Comparison of ENCODE assay signal across 14 mouse cellular contexts in genomic region chr17:47144996-47145395, GRCm38 (mm10).
DNase-seq lines count a peak whose midpoint lies in the region; ATAC-seq and TF ChIP-seq lines count a peak whose summit lies in the region.
"Had no signal": no experiment of that assay in that cellular context is flagged by ENCODE, and none has a peak within 500 bp of the region (broad histone marks: within the 10 kb centered on the region; RNA-seq: fewer than 3 reads in every experiment).

No protein-coding gene starts in this region.

- ATAC-seq in heart, embryonic 14.5 days (ENCODE audit: insufficient number of reproducible peaks, insufficient read depth, low FRiP score, low read depth): no peak
- ATAC-seq in lung, embryonic 16.5 days (ENCODE audit: low read depth): no peak
- ATAC-seq: CD4-positive, CD25-positive, alpha-beta regulatory T cell, adult 4 months had no signal

- H3K4me1 ChIP-seq in heart, embryonic 14.5 days (ENCODE audit: control insufficient read depth in 2 of 2, insufficient read depth in 2 of 2, low read length in 2 of 2): peaks cover 8 to 36% of the 10 kb centered on the region in 2 experiments; a peak in 3 of 4 replicates
- peaks cover 39% of the 10 kb centered on the region for H3K4me1 ChIP-seq in lung, embryonic 16.5 days (replicated peaks; ENCODE audit: control insufficient read depth, insufficient read depth, low read length)
- H3K4me1 ChIP-seq in MEL (ENCODE audit: control insufficient read depth in 1 of 2, insufficient read depth in 2 of 2, low read length in 2 of 2): peaks cover 6 to 28% of the 10 kb centered on the region in 2 experiments

- 0 out of 2 replicates have a peak overlapping the region, but pooled peaks have one; percentile 16 for H3K4me2 ChIP-seq in heart, embryonic 14.5 days (ENCODE audit: low read length)
- peak overlapping the region; percentile 38 for H3K4me2 ChIP-seq in lung, embryonic 16.5 days (ENCODE audit: low read depth, low read length)

- H3K79me2 ChIP-seq in MEL (ENCODE audit: control insufficient read depth, insufficient read depth, low read length, poor library complexity): peaks cover 7% of the 10 kb centered on the region; the same call in 1 of the 2 replicates
- H3K79me2 ChIP-seq in macrophage (ENCODE audit: inconsistent target): peaks cover 92% of the 10 kb centered on the region

- TF ChIP-seq POLR2A in MEL (IDR thresholded peaks at IDR 0.05; ENCODE audit: control insufficient read depth in 1 of 2, insufficient read depth in 1 of 2, low read depth in 1 of 2, low read length in 2 of 2, poor library complexity in 1 of 2): no peak

- no peak for TF ChIP-seq EP300 in MEL (IDR thresholded peaks at IDR 0.05; ENCODE audit: low read depth in 1 of 2, low read length in 2 of 2)

- no peak for TF ChIP-seq CTCF in MEL (IDR thresholded peaks at IDR 0.05 in 2 of 3, conservative IDR thresholded peaks at IDR 0.05 in 1 of 3; ENCODE audit: control insufficient read depth in 1 of 3, insufficient read depth in 1 of 3, low read depth in 2 of 3, low read length in 3 of 3, poor library complexity in 1 of 3, severe bottlenecking in 1 of 3)

- peaks cover 8% of the 10 kb centered on the region; the same call in 1 of the 2 replicates for H3K36me3 ChIP-seq in heart, embryonic 14.5 days (ENCODE audit: control insufficient read depth, insufficient read depth, low read length)
- H3K36me3 ChIP-seq in lung, embryonic 16.5 days (ENCODE audit: control insufficient read depth, insufficient read depth, low read length): no peaks in the 10 kb centered on the region
- peaks cover 0 to 28% of the 10 kb centered on the region in 2 experiments; a peak in 2 of 4 replicates for H3K36me3 ChIP-seq in MEL (ENCODE audit: control insufficient read depth in 1 of 2, insufficient read depth in 2 of 2, low read length in 2 of 2)
- H3K36me3 ChIP-seq in macrophage (ENCODE audit: inconsistent target): no peaks in the 10 kb centered on the region

- peak overlapping the region in 1 of 2 experiments; percentile 55; a peak in 1 of 4 replicates for H3K27ac ChIP-seq in heart, embryonic 14.5 days (replicated peaks in 1 of 2; ENCODE audit: control insufficient read depth in 1 of 2, insufficient read depth in 1 of 2, low read depth in 2 of 2, low read length in 2 of 2)
- peak overlapping the region; percentile 76 for H3K27ac ChIP-seq in lung, embryonic 16.5 days (ENCODE audit: low read length)
- H3K27ac ChIP-seq in MEL (ENCODE audit: control insufficient read depth, low read depth, low read length) (0 out of 2 replicates have a peak overlapping the region, but pooled peaks have one; percentile 19), macrophage (peak overlapping the region; percentile 75)
- H3K27ac ChIP-seq: heart, embryonic 10.5 days had no signal

- H3K4me3 ChIP-seq in heart, embryonic 14.5 days (ENCODE audit: control insufficient read depth in 1 of 2, insufficient read depth in 1 of 2, low read depth in 1 of 2, low read length in 2 of 2): no peak overlapping the region
- H3K4me3 ChIP-seq in lung, embryonic 16.5 days (ENCODE audit: low read length): no peak overlapping the region
- no peak overlapping the region for H3K4me3 ChIP-seq in MEL (ENCODE audit: control insufficient read depth in 1 of 2, insufficient read depth in 1 of 2, low read depth in 2 of 2, low read length in 2 of 2)
- no peak overlapping the region for H3K4me3 ChIP-seq in macrophage (ENCODE audit: inconsistent target)
- H3K4me3 ChIP-seq: heart, embryonic 10.5 days had no signal

- no peak for TF ChIP-seq RAD21 in MEL (IDR thresholded peaks at IDR 0.05; ENCODE audit: low read depth, low read length)

- H3K27me3 ChIP-seq in heart, embryonic 14.5 days (ENCODE audit: control insufficient read depth, insufficient read depth, low read length): no peaks in the 10 kb centered on the region
- H3K27me3 ChIP-seq in lung, embryonic 16.5 days (ENCODE audit: control insufficient read depth, insufficient read depth, low read depth, low read length): no peaks in the 10 kb centered on the region
- H3K27me3 ChIP-seq in MEL (ENCODE audit: control insufficient read depth in 1 of 2, insufficient read depth in 2 of 2, low read length in 2 of 2): no peaks in the 10 kb centered on the region

- WGBS in heart, embryonic 14.5 days: 80% methylated on average over 9 of the region's 9 CpGs
- WGBS in lung, embryonic 16.5 days: 49% methylated on average over 9 of the region's 9 CpGs
- 38% methylated on average over 9 of the region's 9 CpGs for WGBS in macrophage (ENCODE audit: missing documents)

- no peak for DNase-seq in heart, postnatal 4 days
- no peak for DNase-seq in lung, postnatal 36 days
- DNase-seq in MEL (ENCODE audit: low read depth, low spot score): peak; percentile 16
- no peak for DNase-seq in thymus, postnatal 4 days
- DNase-seq in ovary, adult 18-20 months (ENCODE audit: low spot score): no peak
- DNase-seq: cerebellum, adult 8-10 months; spleen, adult 18-20 months; thymus, postnatal 14 days had no signal

- no peaks in the 10 kb centered on the region for H3K9me3 ChIP-seq in heart, embryonic 14.5 days (ENCODE audit: control insufficient read depth, low read length)
- no peaks in the 10 kb centered on the region for H3K9me3 ChIP-seq in lung, embryonic 16.5 days (ENCODE audit: control insufficient read depth, low read length)
- H3K9me3 ChIP-seq in MEL (replicated peaks; ENCODE audit: insufficient read depth, low read length): no peaks in the 10 kb centered on the region
- H3K9me3 ChIP-seq: heart, embryonic 10.5 days; megakaryocyte, embryonic 14.5 days had no signal

- no peak overlapping the region for H3K9ac ChIP-seq in heart, embryonic 14.5 days (ENCODE audit: low read length)
- H3K9ac ChIP-seq in lung, embryonic 16.5 days (ENCODE audit: low read length): no peak overlapping the region
- H3K9ac ChIP-seq in MEL (ENCODE audit: control insufficient read depth, low read depth, low read length, poor library complexity, severe bottlenecking): no peak overlapping the region

TF ChIP-seq in MEL, 35 proteins besides CTCF, POLR2A, EP300 and RAD21:
- TF ChIP-seq TAL1 (IDR thresholded peaks at IDR 0.05; ENCODE audit: low read length): no peak
- TF ChIP-seq MXI1 (IDR thresholded peaks at IDR 0.05; ENCODE audit: low read depth, low read length): no peak
- TF ChIP-seq MAZ (IDR thresholded peaks at IDR 0.05; ENCODE audit: low read depth, low read length): no peak
- TF ChIP-seq RCOR1 (IDR thresholded peaks at IDR 0.05; ENCODE audit: low read depth, low read length): no peak
- no peak for TF ChIP-seq JUND (IDR thresholded peaks at IDR 0.05; ENCODE audit: low read depth, low read length)
- no peak for TF ChIP-seq SMC3 (IDR thresholded peaks at IDR 0.05; ENCODE audit: low read depth, low read length)
- TF ChIP-seq ZNF384 (IDR thresholded peaks at IDR 0.05; ENCODE audit: low read depth, low read length): no peak
- TF ChIP-seq UBTF (IDR thresholded peaks at IDR 0.05; ENCODE audit: borderline replicate concordance, insufficient read depth, low read depth, low read length): no peak
- TF ChIP-seq E2F4 (IDR thresholded peaks at IDR 0.05; ENCODE audit: borderline replicate concordance, low read depth, low read length): no peak
- TF ChIP-seq BHLHE40 (IDR thresholded peaks at IDR 0.05; ENCODE audit: borderline replicate concordance, low read depth, low read length): no peak
- TF ChIP-seq USF2 (IDR thresholded peaks at IDR 0.05; ENCODE audit: borderline replicate concordance in 1 of 2, insufficient read depth in 1 of 2, low read depth in 1 of 2, low read length in 2 of 2): no peak
- TF ChIP-seq ELF1 (IDR thresholded peaks at IDR 0.05; ENCODE audit: low read depth, low read length): no peak
- TF ChIP-seq HCFC1 (IDR thresholded peaks at IDR 0.05; ENCODE audit: low read depth, low read length): no peak
- TF ChIP-seq MYC (IDR thresholded peaks at IDR 0.05; ENCODE audit: low read depth, low read length): no peak
- TF ChIP-seq CHD2 (IDR thresholded peaks at IDR 0.05; ENCODE audit: low read length): no peak
- no peak for TF ChIP-seq MYB (IDR thresholded peaks at IDR 0.05; ENCODE audit: low read depth, low read length)
- no peak for TF ChIP-seq ZMIZ1 (IDR thresholded peaks at IDR 0.05; ENCODE audit: low read depth, low read length)
- no peak for TF ChIP-seq GATA1 (IDR thresholded peaks at IDR 0.05; ENCODE audit: low read depth, low read length)
- no peak for TF ChIP-seq SIN3A (IDR thresholded peaks at IDR 0.05; ENCODE audit: low read length)
